Mouse (Mus musculus): ENCODE data around the gene Agap1. TPM values are rescaled to one million over a fixed set of nuclear protein-coding genes. Genes with fewer than 3 reads are reported as not detected.

Gene Agap1
- 49.8 and 50.0 TPM in 2 replicates for polyA plus RNA-seq (2015; fragmentation: Nextera tagmentation; extraction: Ambion mirVana)

DNA sequence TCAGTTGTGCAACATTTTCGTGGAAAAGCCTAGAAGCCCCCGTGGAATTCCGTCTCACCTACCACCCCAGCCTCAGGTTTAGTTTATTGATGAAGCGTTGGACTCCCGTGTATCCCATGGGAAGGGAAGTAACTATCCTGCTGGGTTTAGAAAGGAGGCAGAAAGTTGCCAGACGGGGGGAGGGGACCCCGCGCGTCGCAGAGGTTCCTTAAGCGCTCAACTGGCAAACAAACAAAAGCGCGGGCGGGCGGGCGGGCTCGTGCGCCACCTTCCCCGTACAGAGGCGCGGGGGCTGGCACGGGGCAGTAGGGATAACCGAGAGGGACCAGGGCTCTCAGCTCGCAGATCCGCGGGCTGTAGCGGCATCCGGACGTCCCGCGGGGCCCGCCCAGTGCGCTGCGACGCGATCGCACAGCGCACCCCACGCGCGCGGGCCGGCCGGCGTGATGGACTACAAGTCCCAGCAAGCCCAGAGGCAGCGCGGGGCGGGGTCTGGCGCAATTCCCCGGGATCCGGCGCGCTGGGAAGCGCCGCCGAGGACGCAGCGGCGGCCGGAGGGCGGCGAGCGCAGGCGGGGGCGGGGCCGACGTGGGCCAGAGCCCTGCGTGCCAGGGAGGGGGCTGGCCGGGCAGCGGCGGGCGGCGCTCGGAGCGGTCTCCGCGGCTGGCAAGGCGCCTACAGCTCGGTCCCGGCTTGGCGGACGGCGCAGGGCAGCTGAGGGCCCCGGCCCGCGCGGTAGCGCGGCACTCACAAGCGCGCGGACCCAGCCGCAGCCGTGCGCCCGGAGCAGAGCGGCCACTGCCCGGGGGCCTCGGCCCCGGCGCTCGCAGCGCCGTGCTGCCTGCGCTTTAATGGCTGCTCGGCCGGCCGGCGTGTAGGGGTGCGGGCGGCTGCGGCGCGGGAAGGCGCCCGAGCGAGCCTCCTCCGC lies at the start of gene Agap1:
Gene Agap1 (plus strand): TSS at position 611 of the 928 bp plus-strand sequence.
- ATAC-seq (ENCODE audit: low FRiP score, low read depth) = peak; percentile 92
- peak within 1 kb of the TSS; percentile 75 for H3K4me3 ChIP-seq
- WGBS = under 1% methylated on average over 116 of the region's 118 CpGs
- no peaks in the 10 kb centered on the region for H3K9me3 ChIP-seq
- no peaks in the 10 kb centered on the region for H3K27me3 ChIP-seq
- H3K4me1 ChIP-seq (replicated peaks) = peaks cover 33% of the 10 kb centered on the region
- peak within 1 kb of the TSS; percentile 82 for H3K27ac ChIP-seq (replicated peaks)
- peak within 1 kb of the TSS; percentile 82 for H3K9ac ChIP-seq
- H3K4me2 ChIP-seq = peak within 1 kb of the TSS; percentile 90
- no peaks in the 10 kb centered on the region for H3K36me3 ChIP-seq

DNA sequence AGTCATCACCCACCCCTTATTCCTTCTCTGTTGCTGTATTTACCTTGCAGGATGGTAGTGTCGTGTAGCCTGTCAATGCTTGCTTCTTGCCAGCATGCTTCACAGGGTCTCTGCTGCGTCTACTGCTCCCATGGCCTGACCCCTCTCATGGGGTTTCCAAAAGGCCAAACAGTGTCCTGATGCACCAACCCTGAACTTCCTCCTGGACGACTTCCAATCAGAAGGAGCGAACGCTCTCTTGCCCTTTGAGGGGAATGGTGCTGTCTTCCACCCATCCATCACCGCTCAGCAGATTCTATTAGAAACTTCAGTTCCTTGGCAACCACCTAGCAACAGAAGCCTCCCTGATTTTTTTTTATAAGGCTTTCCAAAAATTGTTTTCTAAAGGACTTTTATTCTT lies 48.6 kb upstream of the Agap1 start:
- no peaks in the 10 kb centered on the region for H3K27me3 ChIP-seq
- H3K4me2 ChIP-seq = no peak overlapping the region
- no peaks in the 10 kb centered on the region for H3K9me3 ChIP-seq
- WGBS = 27% methylated on average over 6 of the region's 6 CpGs
- no peak overlapping the region for H3K9ac ChIP-seq
- no peak overlapping the region for H3K27ac ChIP-seq (replicated peaks)
- 0 out of 2 replicates have a peak, but pooled peaks cover 7% of the 10 kb centered on the region for H3K4me1 ChIP-seq (replicated peaks)
- ATAC-seq (ENCODE audit: low FRiP score, low read depth) = no peak
- H3K4me3 ChIP-seq = no peak overlapping the region
- no peaks in the 10 kb centered on the region for H3K36me3 ChIP-seq

DNA sequence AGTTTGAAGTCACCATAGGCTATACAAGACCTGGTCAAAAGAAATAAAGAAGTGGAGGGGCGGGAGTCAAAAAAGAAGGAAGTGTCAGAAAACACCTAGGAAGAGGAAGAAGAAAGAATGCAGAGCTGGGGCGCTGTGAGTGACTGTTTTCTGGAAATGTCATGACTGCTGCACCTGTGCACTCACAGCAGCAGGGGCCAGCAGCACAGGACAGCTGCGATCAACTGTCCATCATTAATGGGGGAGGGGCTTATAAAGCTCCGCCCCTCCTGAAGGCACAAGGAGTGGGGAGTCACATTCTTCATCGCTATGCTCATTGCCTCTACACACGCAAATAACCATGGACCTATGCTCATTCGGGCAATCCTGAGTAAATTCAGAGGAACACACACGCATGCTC lies 46.6 kb upstream of the Agap1 start:
- H3K9me3 ChIP-seq = no peaks in the 10 kb centered on the region
- H3K4me1 ChIP-seq (replicated peaks) = 0 out of 2 replicates have a peak, but pooled peaks cover 7% of the 10 kb centered on the region
- no peaks in the 10 kb centered on the region for H3K36me3 ChIP-seq
- no peak overlapping the region for H3K4me2 ChIP-seq
- no peak overlapping the region for H3K4me3 ChIP-seq
- H3K9ac ChIP-seq = no peak overlapping the region
- no peaks in the 10 kb centered on the region for H3K27me3 ChIP-seq
- H3K27ac ChIP-seq (replicated peaks) = no peak overlapping the region
- no peak for ATAC-seq (ENCODE audit: low FRiP score, low read depth)
- 87% methylated on average over 8 of the region's 8 CpGs for WGBS

DNA sequence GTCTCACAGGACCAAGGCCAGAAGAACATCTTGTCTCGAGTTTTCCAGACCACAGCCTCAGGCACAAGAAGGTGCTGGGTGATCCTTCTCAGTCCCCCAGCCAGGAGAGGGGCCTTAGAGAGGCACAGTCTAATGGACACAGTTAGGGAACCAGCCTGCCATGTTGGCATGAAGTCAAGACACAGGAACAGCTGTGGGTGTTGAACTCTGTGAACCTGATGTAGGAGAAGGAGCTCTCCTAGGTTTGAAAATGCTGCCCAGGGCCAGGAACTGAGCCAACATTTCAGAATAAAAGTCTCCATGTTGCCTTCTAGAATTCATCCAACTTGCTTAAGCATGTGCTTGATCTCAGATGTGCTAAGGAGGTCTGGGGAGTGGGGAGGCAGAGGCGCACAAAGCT lies 41.5 kb upstream of the Agap1 start:
- WGBS = 73% methylated on average over 2 of the region's 2 CpGs
- H3K9me3 ChIP-seq = no peaks in the 10 kb centered on the region
- H3K4me1 ChIP-seq (replicated peaks) = peaks cover 9% of the 10 kb centered on the region; the same call in 1 of the 2 replicates
- no peak for ATAC-seq (ENCODE audit: low FRiP score, low read depth)
- no peak overlapping the region for H3K27ac ChIP-seq (replicated peaks)
- H3K4me2 ChIP-seq = no peak overlapping the region
- no peak overlapping the region for H3K9ac ChIP-seq
- no peaks in the 10 kb centered on the region for H3K27me3 ChIP-seq
- no peak overlapping the region for H3K4me3 ChIP-seq
- H3K36me3 ChIP-seq = no peaks in the 10 kb centered on the region

DNA sequence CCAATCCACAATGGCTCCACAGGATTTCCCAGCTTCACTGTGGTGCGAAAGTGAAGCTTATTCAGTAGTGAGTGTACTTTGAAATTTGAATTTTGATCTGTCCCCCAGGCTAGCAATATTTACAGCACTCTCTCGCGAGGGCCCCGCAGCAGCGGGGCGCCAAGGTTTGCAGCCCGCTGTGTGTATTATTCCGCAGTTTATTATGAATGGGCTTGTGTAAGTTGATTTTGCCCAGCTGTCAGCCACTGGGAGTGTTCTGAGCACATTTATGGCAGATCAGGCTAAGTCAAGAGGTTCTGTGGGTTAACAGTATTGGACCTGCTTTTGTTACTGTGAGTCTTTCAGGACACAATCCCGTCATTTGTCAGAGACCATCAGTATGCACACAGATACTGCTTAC lies 40.0 kb upstream of the Agap1 start:
- H3K27ac ChIP-seq (replicated peaks) = no peak overlapping the region
- ATAC-seq (ENCODE audit: low FRiP score, low read depth) = no peak
- WGBS = 54% methylated on average over 9 of the region's 9 CpGs

DNA sequence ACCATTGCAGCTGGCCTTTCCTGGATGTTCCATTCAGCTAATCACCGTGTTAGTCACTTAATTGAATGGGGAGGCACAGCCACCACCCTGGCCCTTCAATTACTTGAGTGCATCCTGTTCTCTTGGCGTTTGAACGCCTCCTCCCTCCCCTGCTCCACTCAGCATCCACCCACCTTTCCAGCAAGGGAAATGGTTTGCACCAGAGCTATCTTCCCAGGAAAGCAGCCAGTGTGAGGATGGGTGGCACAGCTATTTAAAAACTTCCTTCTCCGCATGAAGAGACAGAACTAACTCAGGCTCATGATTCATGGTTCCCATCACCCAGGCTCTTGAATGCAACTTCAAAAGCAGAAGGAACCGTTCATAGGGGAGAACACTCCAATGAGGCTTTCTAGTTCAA lies 37.7 kb upstream of the Agap1 start:
- Histone ChIP-seq H3K27me3 (no peaks in the 10 kb centered on the region), H3K36me3 (no peaks in the 10 kb centered on the region), H3K4me1 (replicated peaks) (peaks cover 14% of the 10 kb centered on the region), H3K4me3 (no peak overlapping the region), H3K9me3 (no peaks in the 10 kb centered on the region), H3K4me2 (no peak overlapping the region), H3K9ac (no peak overlapping the region), H3K27ac (replicated peaks) (no peak overlapping the region)
- no peak for ATAC-seq (ENCODE audit: low FRiP score, low read depth)
- WGBS = 61% methylated on average over 5 of the region's 5 CpGs

More for the DNA sequence above, 40.0 kb upstream of the Agap1 start:
- no peak overlapping the region for H3K9ac ChIP-seq
- no peak overlapping the region for H3K4me2 ChIP-seq
- H3K9me3 ChIP-seq = no peaks in the 10 kb centered on the region
- no peaks in the 10 kb centered on the region for H3K36me3 ChIP-seq
- no peak overlapping the region for H3K4me3 ChIP-seq
- no peaks in the 10 kb centered on the region for H3K27me3 ChIP-seq
- H3K4me1 ChIP-seq (replicated peaks) = peaks cover 9% of the 10 kb centered on the region; the same call in 1 of the 2 replicates

DNA sequence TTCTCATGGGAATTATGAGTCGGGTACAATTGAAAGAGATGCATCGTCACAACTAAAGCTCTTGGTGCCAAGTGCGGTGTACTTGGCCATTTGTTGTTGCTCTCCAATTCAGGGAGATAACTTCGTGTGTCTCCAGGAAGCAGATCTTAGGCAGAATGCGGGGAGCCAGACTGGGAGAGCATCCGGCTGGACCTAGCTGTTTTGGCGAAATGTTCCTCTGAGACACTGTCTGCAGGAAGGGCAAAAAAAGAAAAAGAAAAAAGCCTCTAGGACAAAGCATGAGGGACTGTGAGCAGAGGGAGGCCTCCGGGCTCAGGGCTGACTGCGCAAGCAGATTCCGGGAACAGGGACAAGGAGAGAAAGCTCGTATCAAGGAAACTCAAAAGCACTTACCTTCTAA lies 34.0 kb upstream of the Agap1 start:
- Histone ChIP-seq H3K9ac (no peak overlapping the region), H3K4me2 (no peak overlapping the region), H3K36me3 (no peaks in the 10 kb centered on the region), H3K27me3 (no peaks in the 10 kb centered on the region), H3K4me1 (replicated peaks) (peaks cover 5% of the 10 kb centered on the region), H3K4me3 (no peak overlapping the region), H3K9me3 (no peaks in the 10 kb centered on the region), H3K27ac (replicated peaks) (no peak overlapping the region)
- 61% methylated on average over 11 of the region's 11 CpGs for WGBS
- ATAC-seq (ENCODE audit: low FRiP score, low read depth) = no peak

DNA sequence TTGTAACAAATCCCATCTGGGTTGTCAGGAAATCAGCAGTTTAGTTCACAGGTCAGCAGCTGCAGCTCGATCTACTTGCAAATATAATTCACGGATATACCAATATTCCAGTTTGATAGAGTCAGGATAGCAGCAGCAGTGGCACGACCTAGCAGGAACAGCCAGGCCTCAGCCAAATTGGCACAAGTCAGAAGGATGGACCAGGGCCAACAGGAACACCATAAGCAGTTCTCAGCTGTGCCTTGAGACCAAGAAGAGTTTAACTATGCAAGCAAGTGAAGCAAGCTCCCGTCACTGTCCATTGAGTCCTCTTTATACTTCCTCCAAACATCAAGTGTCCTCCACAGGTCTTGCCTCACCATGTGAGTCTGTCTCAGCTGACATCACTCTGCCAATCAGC lies 33.2 kb upstream of the Agap1 start:
- H3K4me3 ChIP-seq = no peak overlapping the region
- H3K4me2 ChIP-seq = no peak overlapping the region
- no peak overlapping the region for H3K9ac ChIP-seq
- H3K36me3 ChIP-seq = no peaks in the 10 kb centered on the region
- ATAC-seq (ENCODE audit: low FRiP score, low read depth) = no peak
- 60% methylated on average over 4 of the region's 4 CpGs for WGBS
- no peaks in the 10 kb centered on the region for H3K9me3 ChIP-seq
- H3K4me1 ChIP-seq (replicated peaks) = peaks cover 5% of the 10 kb centered on the region
- no peak overlapping the region for H3K27ac ChIP-seq (replicated peaks)
- no peaks in the 10 kb centered on the region for H3K27me3 ChIP-seq

DNA sequence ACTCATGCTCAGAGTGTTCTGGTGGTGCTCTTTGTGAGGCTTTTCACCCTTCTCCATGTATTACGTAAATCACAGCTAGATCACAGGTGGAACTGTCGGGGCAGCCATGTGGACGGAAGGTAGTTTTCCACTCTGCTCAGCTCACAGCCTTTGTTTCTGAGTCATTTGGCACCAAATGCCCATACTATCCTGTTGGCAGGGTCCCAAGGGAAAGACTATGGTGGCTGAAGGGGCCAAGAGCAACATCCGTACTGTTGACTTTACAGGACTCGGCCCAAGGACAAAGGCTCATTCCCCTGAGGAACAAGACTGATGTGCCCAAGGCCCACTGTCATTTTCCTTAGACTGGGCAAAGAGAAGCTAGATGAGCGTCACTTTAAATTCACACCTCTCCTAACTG lies 30.0 kb upstream of the Agap1 start:
- no peak for ATAC-seq (ENCODE audit: low FRiP score, low read depth)
- no peaks in the 10 kb centered on the region for H3K27me3 ChIP-seq

DNA sequence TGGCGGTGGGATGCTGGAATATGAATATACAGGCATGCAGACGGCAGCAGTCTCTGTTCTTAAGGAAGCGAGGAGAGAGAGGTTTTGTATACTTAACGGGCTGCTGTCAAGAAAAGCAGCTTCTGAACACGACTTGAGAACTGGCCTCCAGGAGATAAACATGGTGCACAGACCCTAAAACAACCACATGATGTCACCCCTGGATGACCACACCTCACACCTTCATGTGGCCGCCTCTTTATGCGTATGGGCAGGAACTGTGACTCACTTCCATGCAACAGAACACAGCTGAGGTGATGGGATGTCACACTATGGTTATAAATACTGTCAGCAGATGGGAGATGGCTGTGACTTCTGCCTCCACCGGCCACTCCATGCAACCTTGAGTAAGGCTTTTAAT lies 28.5 kb upstream of the Agap1 start:
- no peak overlapping the region for H3K27ac ChIP-seq (replicated peaks)
- no peaks in the 10 kb centered on the region for H3K36me3 ChIP-seq
- no peaks in the 10 kb centered on the region; the same call in 1 of the 2 replicates for H3K4me1 ChIP-seq (replicated peaks)
- H3K4me2 ChIP-seq = no peak overlapping the region
- WGBS = 77% methylated on average over 8 of the region's 8 CpGs
- no peaks in the 10 kb centered on the region for H3K9me3 ChIP-seq
- ATAC-seq (ENCODE audit: low FRiP score, low read depth) = no peak
- no peak overlapping the region for H3K4me3 ChIP-seq
- H3K27me3 ChIP-seq = no peaks in the 10 kb centered on the region
- H3K9ac ChIP-seq = no peak overlapping the region

More for the DNA sequence above, 30.0 kb upstream of the Agap1 start:
- Histone ChIP-seq H3K9me3 (no peaks in the 10 kb centered on the region), H3K4me3 (no peak overlapping the region), H3K27ac (replicated peaks) (no peak overlapping the region), H3K4me2 (no peak overlapping the region), H3K9ac (no peak overlapping the region), H3K36me3 (no peaks in the 10 kb centered on the region), H3K4me1 (replicated peaks) (peaks cover 5% of the 10 kb centered on the region)
- WGBS = 64% methylated on average over 6 of the region's 6 CpGs

DNA sequence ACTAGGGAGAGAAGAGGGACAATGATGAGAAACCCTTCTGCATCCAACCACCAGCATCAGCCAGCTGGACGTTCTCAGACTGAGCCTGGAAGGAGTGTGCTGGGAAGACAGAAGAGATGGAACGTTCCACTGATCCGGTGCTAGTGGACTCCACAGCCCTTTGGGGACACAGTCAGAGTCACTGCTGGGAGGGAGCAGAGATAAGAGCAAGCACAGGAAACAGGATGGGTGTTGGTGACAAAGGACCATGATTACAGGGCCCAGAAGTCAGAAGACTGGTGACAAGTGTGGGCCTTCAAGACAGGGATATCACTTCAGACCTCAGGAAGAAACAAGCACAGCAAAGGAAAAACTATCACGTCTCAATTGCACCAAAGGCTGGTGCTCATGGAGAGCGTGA lies 25.9 kb upstream of the Agap1 start:
- ATAC-seq (ENCODE audit: low FRiP score, low read depth) = no peak

DNA sequence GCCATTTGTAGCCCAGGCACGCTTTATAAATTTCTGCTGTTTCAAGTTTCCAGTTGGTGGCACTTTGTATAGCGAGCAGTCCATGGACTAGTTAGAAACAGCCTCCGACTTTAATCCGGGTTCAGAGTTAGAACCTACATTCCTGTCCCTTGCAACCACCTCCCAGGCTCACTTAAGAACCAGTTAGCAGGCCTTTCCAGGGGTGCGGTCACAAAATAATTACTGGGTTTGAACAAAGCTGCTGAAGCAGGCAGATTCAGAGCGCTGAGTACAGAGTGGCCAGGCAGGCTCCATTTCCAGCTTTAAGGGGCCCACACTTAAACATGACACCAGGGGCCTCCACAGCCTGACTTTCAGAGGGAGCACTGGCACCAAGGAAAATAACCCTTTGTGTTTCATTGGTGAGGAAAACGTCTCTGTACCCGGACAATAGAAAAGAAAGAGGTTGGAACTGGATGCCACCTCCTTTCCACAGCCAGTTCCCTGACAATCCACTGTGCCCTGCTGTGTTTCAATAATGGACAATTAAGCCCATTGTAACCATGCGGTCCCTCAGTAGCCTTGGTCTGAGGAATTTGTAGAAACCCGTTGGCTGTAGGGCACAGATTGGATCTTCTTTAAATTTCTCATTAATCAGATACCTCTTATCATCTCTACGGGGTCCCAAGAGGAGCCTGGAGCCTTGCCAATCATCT lies 24.5 kb upstream of the Agap1 start:
- Histone ChIP-seq H3K4me2 (no peak overlapping the region), H3K9me3 (no peaks in the 10 kb centered on the region), H3K27me3 (no peaks in the 10 kb centered on the region), H3K27ac (replicated peaks) (no peak overlapping the region), H3K9ac (no peak overlapping the region), H3K4me1 (replicated peaks) (no peaks in the 10 kb centered on the region; the same call in 1 of the 2 replicates), H3K36me3 (no peaks in the 10 kb centered on the region), H3K4me3 (no peak overlapping the region)
- no peak for ATAC-seq (ENCODE audit: low FRiP score, low read depth)
- 44% methylated on average over 11 of the region's 11 CpGs for WGBS

More for the DNA sequence above, 25.9 kb upstream of the Agap1 start:
- H3K36me3 ChIP-seq = no peaks in the 10 kb centered on the region
- 92% methylated on average over 5 of the region's 5 CpGs for WGBS
- H3K4me3 ChIP-seq = no peak overlapping the region
- no peaks in the 10 kb centered on the region for H3K27me3 ChIP-seq
- no peaks in the 10 kb centered on the region for H3K9me3 ChIP-seq
- H3K4me1 ChIP-seq (replicated peaks) = no peaks in the 10 kb centered on the region; the same call in 1 of the 2 replicates
- no peak overlapping the region for H3K27ac ChIP-seq (replicated peaks)
- H3K4me2 ChIP-seq = no peak overlapping the region
- no peak overlapping the region for H3K9ac ChIP-seq

All from hindbrain, embryonic 15.5 days (tissue).